Mouse (Mus musculus) Muller cell, postnatal 12 days (primary cell): ENCODE data around the gene Tmem131.
A peak's percentile ranks its signal among the peaks of the same experiment; 100 is the strongest.
"Not testable (repeated sequence)": the region's sequence is repeated elsewhere in the genome, so short reads cannot be mapped to it uniquely, and the experiment has no call there.

ENCODE experiments used
- DNase-seq: peaks from one replicate; pipeline ENCODE4 v3.0.0-alpha.2; 2015; ENCODE audit errors: inconsistent ontology term

Gene Tmem131

DNA sequence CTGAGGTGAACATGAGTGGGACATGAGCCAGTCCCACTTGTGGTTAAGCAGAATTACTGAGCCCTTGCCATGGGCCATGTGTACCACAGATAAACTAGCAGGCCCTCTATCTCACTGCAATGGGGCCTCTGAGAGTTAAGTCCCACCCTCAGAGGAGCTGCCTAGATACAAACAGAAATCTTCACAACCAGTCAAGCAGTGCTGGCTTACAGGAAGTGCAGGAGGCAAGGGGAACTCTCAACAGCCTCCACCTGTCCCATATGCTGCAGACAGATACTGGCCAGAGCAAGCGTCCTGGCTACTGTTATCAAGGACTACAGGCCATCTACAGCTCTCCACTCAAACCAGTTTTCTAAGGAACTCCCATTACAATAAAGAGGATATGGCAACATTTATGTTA lies 23.7 kb downstream of the Tmem131 start:
- no peak for DNase-seq

- DNase-seq: no peak
Observed at GRCm38 (mm10) chr1:36917423-36917822, 26.0 kb downstream of the Tmem131 start.

DNA sequence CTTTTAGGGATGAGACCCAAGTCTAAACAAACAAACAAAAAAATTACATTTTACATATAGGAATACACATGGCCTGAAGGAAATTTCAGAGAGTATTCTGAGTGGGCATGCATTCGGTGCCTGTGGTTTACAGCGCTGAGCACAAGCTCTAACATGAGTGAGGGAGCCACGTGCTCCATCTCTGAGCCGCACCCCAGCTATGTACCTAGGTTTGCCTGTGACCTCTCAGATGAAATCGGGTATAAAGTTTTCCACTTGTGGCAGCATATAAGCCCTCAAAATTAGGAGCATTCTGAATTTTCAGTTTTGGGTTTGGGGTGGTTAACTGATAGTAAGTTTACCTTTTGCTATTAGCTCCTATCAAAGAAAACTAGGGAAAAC lies 28.3 kb downstream of the Tmem131 start:
- no peak for DNase-seq

DNA sequence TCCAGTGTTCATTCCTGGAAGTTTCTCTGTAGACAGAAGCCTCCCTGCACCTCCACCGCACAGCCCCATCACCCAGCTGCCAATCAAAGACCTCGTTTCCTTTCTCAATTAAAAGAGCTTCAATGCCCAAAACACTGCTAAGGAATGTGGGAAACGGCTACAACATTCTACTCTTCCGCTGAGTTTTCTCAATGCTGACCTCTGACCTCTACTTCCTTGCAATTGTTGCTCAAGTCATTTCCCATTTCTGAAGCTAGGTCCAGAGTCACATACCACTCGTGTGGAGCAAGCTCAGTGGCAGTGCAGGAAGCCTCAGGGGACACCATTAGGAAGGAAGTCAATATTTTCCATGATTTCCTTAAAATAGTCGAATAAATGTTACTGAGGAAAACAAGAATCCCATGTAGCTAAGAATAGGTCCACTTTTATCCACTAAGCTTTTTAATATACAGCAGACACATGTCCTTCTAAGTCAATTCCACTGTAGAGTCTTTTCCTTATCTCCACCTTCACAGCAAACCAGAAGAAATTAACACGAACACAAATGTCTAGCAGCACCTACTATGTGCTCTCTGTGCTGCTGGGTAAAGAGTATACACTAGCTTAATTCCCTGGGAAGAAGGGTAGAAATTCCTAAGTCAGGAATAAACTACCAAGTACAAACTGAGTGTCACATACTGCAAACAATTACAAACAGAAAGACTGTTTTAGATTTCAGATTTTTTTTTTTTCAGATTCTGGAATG lies 28.8 kb downstream of the Tmem131 start:
- peak; percentile 45 for DNase-seq

DNA sequence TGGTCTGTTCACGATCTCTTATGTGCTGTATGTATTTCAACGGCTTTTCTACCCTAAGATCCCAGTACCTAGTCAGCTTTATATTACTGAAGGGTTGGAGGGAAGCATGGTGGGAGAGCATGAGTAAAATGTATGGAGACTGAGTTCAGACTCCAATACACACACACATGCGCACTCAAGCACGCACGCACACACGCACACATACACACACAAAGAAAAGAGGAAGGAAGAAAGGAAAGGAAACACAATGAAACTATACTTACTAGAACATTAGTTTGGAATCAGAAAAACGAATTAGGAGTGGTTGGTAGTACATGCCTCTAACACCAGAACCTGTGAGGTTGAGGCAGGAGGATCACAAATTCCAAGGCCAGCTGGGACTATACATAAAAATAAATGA lies 29.7 kb downstream of the Tmem131 start:
- DNase-seq: no peak

DNA sequence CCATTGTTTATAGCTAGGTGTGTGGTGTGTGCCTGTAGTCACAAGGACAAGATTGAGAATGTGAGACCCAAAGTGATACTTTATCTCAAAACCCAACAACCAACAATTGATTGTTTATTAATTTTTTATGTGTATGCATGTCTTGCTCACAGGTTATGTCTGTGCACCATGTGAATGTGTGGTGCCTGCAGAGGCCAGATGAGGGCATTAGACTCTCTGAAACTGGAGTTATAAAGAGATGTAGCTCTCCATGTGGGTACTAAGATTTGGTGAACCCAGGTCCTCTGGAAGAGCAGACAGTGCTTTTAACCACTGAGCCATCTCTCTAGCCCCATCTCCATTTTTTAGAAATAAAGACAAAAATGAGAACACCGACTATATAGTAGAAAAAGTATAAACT lies 31.2 kb downstream of the Tmem131 start:
- DNase-seq: no peak

- DNase-seq: no peak
Observed at GRCm38 (mm10) chr1:36911603-36912002, 31.9 kb downstream of the Tmem131 start.

GRCm38 (mm10) chr1:36910397-36910796 lies 33.1 kb downstream of the Tmem131 start:
- DNase-seq: no peak

DNA sequence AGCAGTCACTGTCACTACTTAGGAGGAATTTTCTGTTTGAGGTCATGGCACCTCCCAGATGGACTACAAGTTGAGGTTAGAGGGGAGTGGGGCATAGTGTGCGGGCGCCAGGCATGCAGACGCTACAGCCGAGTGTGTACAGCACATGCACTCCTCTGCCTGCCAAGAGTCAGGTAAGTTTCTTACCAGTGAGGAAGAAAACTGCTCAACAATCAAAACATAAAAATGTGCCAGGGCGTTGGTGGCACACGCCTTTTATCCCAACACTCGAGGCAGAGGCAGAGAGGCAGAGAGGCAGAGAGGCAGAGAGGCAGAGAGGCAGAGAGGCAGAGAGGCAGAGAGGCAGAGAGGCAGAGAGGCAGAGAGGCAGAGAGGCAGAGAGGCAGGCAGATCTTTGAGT lies 33.5 kb downstream of the Tmem131 start:
- not testable (repeated sequence) for DNase-seq

GRCm38 (mm10) chr1:36905216-36905615 lies 38.2 kb downstream of the Tmem131 start:
- no peak for DNase-seq

GRCm38 (mm10) chr1:36904489-36904888 lies 39.0 kb downstream of the Tmem131 start:
- DNase-seq: no peak

- no peak for DNase-seq
Observed at GRCm38 (mm10) chr1:36904084-36904451, 39.4 kb downstream of the Tmem131 start.

DNA sequence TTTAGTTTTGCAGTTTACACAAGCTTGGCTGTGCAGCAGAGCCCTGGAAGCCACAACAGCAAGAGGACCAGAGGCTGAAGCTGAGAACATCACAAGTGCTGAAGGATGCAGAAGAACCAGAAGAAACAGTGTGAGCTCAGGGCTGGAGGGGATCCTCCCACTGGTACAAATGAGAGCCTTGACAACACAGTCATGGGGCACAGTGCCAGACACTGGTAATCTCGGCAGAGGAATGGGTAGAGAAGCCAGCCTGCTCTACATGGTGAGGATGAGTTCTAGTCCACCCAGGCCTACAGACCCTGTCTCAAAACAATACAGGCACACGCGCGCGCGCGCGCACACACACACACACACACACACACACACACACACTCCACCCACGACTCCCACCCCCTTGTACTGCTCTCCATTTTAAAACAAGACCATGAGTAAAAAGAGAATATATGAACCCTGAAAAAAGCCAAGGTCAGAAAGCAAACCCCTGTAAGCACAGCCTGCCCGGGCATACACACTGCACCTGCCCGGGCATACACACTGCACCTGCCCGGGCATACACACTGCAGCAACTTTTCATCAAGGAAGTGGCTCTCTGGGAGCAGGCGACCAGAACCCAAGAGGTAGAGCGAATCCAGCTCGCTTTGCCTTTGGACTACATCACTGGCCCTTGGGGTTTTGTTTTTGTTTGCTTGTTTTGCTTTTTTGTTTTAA lies 39.9 kb downstream of the Tmem131 start:
- DNase-seq: no peak

DNA sequence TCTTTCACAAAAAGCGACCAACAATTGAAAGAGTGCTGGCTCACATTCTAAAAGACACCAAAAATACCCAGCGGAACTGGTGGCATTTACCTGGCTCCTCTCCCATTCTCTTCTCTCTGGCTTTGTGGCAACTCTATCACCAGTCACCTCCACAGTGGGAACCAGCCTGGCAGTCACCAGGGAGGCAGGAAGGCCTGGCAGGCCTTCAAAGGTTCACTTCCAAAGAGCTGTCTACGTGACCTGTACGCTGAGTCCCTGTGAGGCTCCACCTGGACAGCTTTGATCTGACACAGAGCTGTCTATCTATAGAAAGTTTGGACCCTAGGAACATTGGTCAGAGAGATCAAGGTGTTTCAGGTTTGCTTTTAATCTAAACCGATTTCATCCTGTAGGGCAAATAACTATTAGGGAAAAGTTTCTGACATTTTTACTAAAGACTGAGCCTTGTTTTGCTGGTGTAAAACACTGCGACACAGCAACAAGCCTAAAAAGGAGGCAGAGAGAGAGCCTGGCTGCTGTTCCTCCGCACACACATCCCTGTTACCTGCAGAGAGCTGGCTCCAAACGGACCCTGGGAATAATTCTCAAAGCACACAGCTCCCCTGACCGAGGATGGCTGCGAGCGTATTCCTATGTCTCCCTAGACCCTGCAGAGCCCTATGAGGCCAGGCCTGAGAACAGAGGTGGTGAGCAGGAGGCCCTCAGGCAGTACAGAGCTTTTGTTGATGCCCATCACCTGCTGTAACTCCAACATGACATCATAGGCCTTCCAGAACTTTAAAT lies 40.7 kb downstream of the Tmem131 start:
- no peak for DNase-seq

DNA sequence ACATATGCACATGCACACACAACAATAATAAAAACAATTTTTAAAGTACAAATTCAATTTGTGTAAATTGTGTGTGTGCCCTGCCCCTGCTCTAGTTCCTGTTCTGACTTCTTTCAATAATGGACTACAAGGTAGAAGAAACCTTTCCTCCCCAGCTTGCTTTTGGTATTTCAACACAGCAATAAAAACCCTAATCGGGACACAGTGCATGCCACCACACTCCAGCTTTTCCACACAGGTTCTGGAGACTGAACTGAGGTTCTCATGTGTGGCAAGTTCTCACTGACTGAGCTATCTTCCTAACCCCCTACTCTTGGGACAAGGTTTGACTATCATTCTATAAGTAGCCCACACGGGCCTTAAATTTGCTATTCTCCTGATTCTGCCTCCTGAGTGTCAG lies 43.8 kb downstream of the Tmem131 start:
- DNase-seq: no peak

DNA sequence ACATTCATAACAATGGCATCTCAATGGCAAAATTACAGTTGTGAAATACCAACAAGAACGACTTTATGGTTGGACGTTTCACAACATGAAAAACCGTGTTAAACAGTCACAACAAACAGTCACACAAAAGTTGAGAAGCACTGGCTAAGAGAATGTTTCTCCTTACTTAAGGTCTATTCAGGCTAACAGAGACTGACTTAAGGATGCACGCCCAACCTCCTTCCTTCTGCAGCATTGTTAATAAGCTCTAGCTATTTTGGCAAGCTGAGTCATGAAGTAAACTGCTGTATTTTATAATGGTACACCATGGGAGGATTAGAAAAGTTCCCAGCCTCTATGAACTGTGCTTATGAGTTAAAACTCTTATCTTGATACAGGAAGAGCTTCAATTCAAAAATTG lies 47.0 kb downstream of the Tmem131 start:
- DNase-seq: no peak

DNA sequence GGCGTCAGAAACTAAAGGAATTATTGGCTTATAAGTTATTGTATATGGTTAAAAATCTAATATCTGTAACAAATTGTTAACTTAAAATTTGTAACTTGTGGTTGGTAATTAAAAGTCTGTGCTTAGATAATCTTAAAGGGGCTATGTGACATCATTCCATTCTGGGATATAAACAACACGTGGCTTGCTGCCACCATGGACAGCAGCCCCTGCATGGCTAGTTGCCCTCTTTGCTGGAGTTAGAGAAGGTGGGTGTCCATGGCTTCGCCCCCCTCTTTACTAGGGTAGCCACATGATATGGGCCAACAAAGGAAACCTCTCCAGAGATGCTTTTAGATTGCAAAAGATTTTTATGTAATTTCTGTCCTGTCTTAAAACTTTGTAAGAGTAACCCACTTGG lies 48.0 kb downstream of the Tmem131 start:
- DNase-seq: no peak

- DNase-seq: no peak
Observed at GRCm38 (mm10) chr1:36894136-36894535, 49.3 kb downstream of the Tmem131 start.

- not testable (repeated sequence) for DNase-seq
Observed at GRCm38 (mm10) chr1:36893720-36894119, 49.7 kb downstream of the Tmem131 start.

GRCm38 (mm10) chr1:36893146-36893545 lies 50.3 kb downstream of the Tmem131 start:
- DNase-seq: no peak

GRCm38 (mm10) chr1:36892461-36892860 lies 51.0 kb downstream of the Tmem131 start:
- no peak for DNase-seq

DNA sequence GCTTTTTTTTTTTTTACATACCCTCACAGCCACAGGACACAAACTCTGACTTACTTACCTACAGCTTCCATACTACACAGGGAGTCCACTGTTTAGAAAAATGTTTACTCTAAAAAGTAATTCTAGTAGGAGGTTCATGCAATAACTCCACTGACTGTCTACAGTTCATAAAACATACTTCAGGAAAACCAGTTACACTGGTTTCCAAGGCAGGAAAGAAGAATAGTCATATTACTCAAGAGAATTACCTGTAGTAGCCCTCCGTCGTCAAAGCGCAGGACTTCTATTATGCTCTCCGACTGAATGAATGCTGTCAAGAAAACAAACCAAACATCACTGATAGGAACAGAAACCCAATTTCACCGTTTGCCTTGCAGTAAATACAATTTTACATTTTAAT lies 54.5 kb downstream of the Tmem131 start:
- DNase-seq: no peak

GRCm38 (mm10) chr1:36887172-36887571 lies 56.3 kb downstream of the Tmem131 start:
- no peak for DNase-seq
